Mouse (Mus musculus): ENCODE measurements around the gene Prl.
"Not testable (repeated sequence)": the region's sequence is repeated elsewhere in the genome, so short reads cannot be mapped to it uniquely, and the experiment has no call there.

Prl gene

GRCm38 (mm10) chr13:27057270-27057669 lies at the start of gene Prl:
TSS of gene Prl (plus strand) at chr13:27057570.
- no peak for DNase-seq (ENCODE audit: low spot score in 2 of 2)

- DNase-seq (ENCODE audit: low spot score in 2 of 2), result no peak
Observed at GRCm38 (mm10) chr13:27026614-27027013, 30.8 kb upstream of the Prl start.

- no peak for DNase-seq (ENCODE audit: low spot score in 2 of 2)
Observed at GRCm38 (mm10) chr13:27027376-27027775, 30.0 kb upstream of the Prl start.

- DNase-seq (ENCODE audit: low spot score in 2 of 2), result no peak
Observed at GRCm38 (mm10) chr13:27028501-27029240, 28.7 kb upstream of the Prl start.

GRCm38 (mm10) chr13:27031101-27031852 lies 26.1 kb upstream of the Prl start:
- DNase-seq (ENCODE audit: low spot score in 2 of 2), result no peak

- DNase-seq (ENCODE audit: low spot score in 2 of 2), result no peak
Observed at GRCm38 (mm10) chr13:27031853-27032240, 25.5 kb upstream of the Prl start.

GRCm38 (mm10) chr13:27032998-27033397 lies 24.4 kb upstream of the Prl start:
- DNase-seq (ENCODE audit: low spot score in 2 of 2), result no peak

- DNase-seq (ENCODE audit: low spot score in 2 of 2), result no peak
Observed at GRCm38 (mm10) chr13:27042185-27042584, 15.2 kb upstream of the Prl start.

GRCm38 (mm10) chr13:27043326-27043725 lies 14.0 kb upstream of the Prl start:
- DNase-seq (ENCODE audit: low spot score in 2 of 2), result no peak

GRCm38 (mm10) chr13:27059177-27059576 lies 1.8 kb downstream of the Prl start:
- DNase-seq (ENCODE audit: low spot score in 2 of 2), result no peak

GRCm38 (mm10) chr13:27093890-27094289 lies 36.5 kb downstream of the Prl start, which contains the start of gene Prl3d1:
TSS of gene Prl3d1 (plus strand) at chr13:27094190.
- DNase-seq (ENCODE audit: low spot score in 2 of 2), result not testable (repeated sequence)
